Mouse (Mus musculus): ENCODE measurements around the gene Pid1. TPM values are rescaled to one million over a fixed set of nuclear protein-coding genes. Genes with fewer than 3 reads are reported as not detected.

Gene Pid1
- polyA plus RNA-seq, 1 experiment from 2014 or later, result 27.1 TPM

GRCm38 (mm10) chr1:84253838-84254237 lies 110.1 kb downstream of the Pid1 start:
- Histone ChIP-seq H3K4me2 (no peak overlapping the region), H3K27ac (no peak overlapping the region), H3K36me3 (no peaks in the 10 kb centered on the region), H3K4me1 (replicated peaks) (peaks cover 8% of the 10 kb centered on the region; the same call in 1 of the 2 replicates), H3K9me3 (no peaks in the 10 kb centered on the region), H3K27me3 (no peaks in the 10 kb centered on the region), H3K9ac (replicated peaks) (no peak overlapping the region), H3K4me3 (replicated peaks) (no peak overlapping the region)
- WGBS, result 30% methylated on average over 3 of the region's 3 CpGs
- ATAC-seq (ENCODE audit: insufficient number of reproducible peaks, insufficient read depth, low FRiP score, low TSS enrichment, low read depth), result no peak

DNA sequence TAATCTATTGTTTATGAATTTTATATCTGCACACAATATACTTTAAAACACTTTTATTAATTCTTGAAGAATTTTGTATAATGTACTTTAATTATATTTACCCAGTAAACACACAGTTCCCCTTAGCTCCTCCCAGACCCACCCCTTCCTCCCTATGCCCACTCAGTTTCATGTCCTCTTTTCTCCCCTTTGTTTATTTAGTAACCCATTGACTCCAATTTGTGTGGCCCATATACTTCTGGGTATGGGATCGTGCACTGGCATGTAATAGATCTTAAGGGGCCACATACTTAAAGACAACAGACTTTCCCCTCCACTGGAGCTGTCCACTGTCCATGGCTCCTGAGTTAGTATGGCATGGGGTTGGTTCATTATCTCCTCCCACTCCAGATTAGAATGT lies 112.8 kb downstream of the Pid1 start:
- H3K27ac ChIP-seq, result no peak overlapping the region
- no peaks in the 10 kb centered on the region for H3K9me3 ChIP-seq
- H3K27me3 ChIP-seq, result no peaks in the 10 kb centered on the region
- H3K4me1 ChIP-seq (replicated peaks), result peaks cover 8% of the 10 kb centered on the region; the same call in 1 of the 2 replicates
- no peak overlapping the region for H3K4me3 ChIP-seq (replicated peaks)
- no peak for ATAC-seq (ENCODE audit: insufficient number of reproducible peaks, insufficient read depth, low FRiP score, low TSS enrichment, low read depth)
- H3K9ac ChIP-seq (replicated peaks), result no peak overlapping the region
- H3K4me2 ChIP-seq, result no peak overlapping the region
- 75% methylated on average over 1 of the region's 1 CpGs for WGBS
- H3K36me3 ChIP-seq, result no peaks in the 10 kb centered on the region

GRCm38 (mm10) chr1:84250770-84251169 lies 113.2 kb downstream of the Pid1 start:
- H3K36me3 ChIP-seq, result no peaks in the 10 kb centered on the region
- no peak for ATAC-seq (ENCODE audit: insufficient number of reproducible peaks, insufficient read depth, low FRiP score, low TSS enrichment, low read depth)
- H3K9me3 ChIP-seq, result no peaks in the 10 kb centered on the region
- no peak overlapping the region for H3K4me2 ChIP-seq
- no peak overlapping the region for H3K9ac ChIP-seq (replicated peaks)
- H3K27me3 ChIP-seq, result no peaks in the 10 kb centered on the region
- no peak overlapping the region for H3K27ac ChIP-seq
- H3K4me3 ChIP-seq (replicated peaks), result no peak overlapping the region
- peaks cover 8% of the 10 kb centered on the region; the same call in 1 of the 2 replicates for H3K4me1 ChIP-seq (replicated peaks)
- WGBS, result 89% methylated on average over 1 of the region's 1 CpGs

DNA sequence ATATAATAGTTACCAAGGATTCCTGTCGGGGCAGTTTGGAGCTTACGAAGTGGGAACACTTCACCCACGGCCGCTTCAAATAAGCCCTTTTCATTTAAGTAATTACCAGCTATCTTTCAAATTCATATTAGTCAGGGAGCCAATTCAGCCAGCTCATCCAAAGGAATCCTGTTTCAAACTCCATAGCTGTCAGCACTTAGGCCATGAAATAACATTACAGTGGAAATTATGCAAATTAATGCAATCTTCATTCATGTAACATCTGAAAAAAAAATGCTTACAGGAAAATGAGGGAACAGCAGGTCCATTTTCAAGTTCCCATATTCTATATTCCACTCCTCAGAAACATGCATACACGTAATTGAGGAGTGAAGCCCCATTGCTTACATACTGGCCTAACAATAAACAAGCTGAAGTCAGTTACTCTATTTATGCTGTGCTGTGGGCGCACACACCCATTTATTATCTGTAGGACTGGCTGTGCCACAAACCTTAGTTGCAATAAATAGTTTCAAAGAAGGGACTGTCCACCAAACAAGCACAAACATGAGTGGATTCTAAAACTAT lies 114.1 kb downstream of the Pid1 start:
- H3K9me3 ChIP-seq, result no peaks in the 10 kb centered on the region
- H3K27me3 ChIP-seq, result no peaks in the 10 kb centered on the region
- peaks cover 8% of the 10 kb centered on the region; the same call in 1 of the 2 replicates for H3K4me1 ChIP-seq (replicated peaks)
- no peaks in the 10 kb centered on the region for H3K36me3 ChIP-seq
- no peak for ATAC-seq (ENCODE audit: insufficient number of reproducible peaks, insufficient read depth, low FRiP score, low TSS enrichment, low read depth)
- no peak overlapping the region for H3K4me2 ChIP-seq
- no peak overlapping the region for H3K9ac ChIP-seq (replicated peaks)
- H3K4me3 ChIP-seq (replicated peaks), result no peak overlapping the region
- H3K27ac ChIP-seq, result no peak overlapping the region
- 88% methylated on average over 6 of the region's 6 CpGs for WGBS

GRCm38 (mm10) chr1:84247111-84247510 lies 116.9 kb downstream of the Pid1 start:
- WGBS, result 87% methylated on average over 3 of the region's 3 CpGs
- Histone ChIP-seq H3K4me3 (replicated peaks) (no peak overlapping the region), H3K36me3 (no peaks in the 10 kb centered on the region), H3K9me3 (no peaks in the 10 kb centered on the region), H3K27ac (no peak overlapping the region), H3K4me1 (replicated peaks) (no peaks in the 10 kb centered on the region), H3K4me2 (no peak overlapping the region), H3K27me3 (no peaks in the 10 kb centered on the region), H3K9ac (replicated peaks) (no peak overlapping the region)
- no peak for ATAC-seq (ENCODE audit: insufficient number of reproducible peaks, insufficient read depth, low FRiP score, low TSS enrichment, low read depth)

GRCm38 (mm10) chr1:84241192-84241828 lies 122.7 kb downstream of the Pid1 start:
- H3K9me3 ChIP-seq, result no peaks in the 10 kb centered on the region

DNA sequence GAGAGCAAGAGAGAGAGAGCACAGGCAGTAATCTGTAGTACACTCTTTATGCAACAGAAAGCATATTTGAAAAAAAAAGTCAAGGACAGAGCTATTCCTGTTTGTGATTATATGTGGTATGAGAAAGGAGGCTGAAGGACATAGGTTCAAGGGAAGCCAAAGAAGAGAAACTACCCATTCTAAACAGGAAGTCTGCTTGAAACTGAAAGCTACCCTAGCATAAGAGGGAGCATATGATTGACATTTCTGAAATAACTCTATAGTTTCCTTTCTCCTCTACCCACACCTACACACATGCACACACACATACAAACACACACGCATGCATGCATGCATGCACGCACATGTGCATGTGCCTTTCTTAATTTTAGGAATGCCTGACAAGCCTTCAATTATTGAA lies 123.8 kb downstream of the Pid1 start:
- Histone ChIP-seq H3K27me3 (no peaks in the 10 kb centered on the region), H3K4me3 (replicated peaks) (no peak overlapping the region), H3K9ac (replicated peaks) (no peak overlapping the region), H3K27ac (no peak overlapping the region), H3K36me3 (no peaks in the 10 kb centered on the region), H3K9me3 (no peaks in the 10 kb centered on the region), H3K4me2 (no peak overlapping the region), H3K4me1 (replicated peaks) (no peaks in the 10 kb centered on the region)
- 98% methylated on average over 2 of the region's 2 CpGs for WGBS
- no peak for ATAC-seq (ENCODE audit: insufficient number of reproducible peaks, insufficient read depth, low FRiP score, low TSS enrichment, low read depth)

More at GRCm38 (mm10) chr1:84241192-84241828, 122.7 kb downstream of the Pid1 start:
- H3K36me3 ChIP-seq, result no peaks in the 10 kb centered on the region
- no peak overlapping the region for H3K4me3 ChIP-seq (replicated peaks)
- no peaks in the 10 kb centered on the region for H3K27me3 ChIP-seq
- no peaks in the 10 kb centered on the region for H3K4me1 ChIP-seq (replicated peaks)
- ATAC-seq (ENCODE audit: insufficient number of reproducible peaks, insufficient read depth, low FRiP score, low TSS enrichment, low read depth), result no peak
- H3K9ac ChIP-seq (replicated peaks), result no peak overlapping the region
- 67% methylated on average over 4 of the region's 4 CpGs for WGBS
- no peak overlapping the region for H3K27ac ChIP-seq
- H3K4me2 ChIP-seq, result no peak overlapping the region

DNA sequence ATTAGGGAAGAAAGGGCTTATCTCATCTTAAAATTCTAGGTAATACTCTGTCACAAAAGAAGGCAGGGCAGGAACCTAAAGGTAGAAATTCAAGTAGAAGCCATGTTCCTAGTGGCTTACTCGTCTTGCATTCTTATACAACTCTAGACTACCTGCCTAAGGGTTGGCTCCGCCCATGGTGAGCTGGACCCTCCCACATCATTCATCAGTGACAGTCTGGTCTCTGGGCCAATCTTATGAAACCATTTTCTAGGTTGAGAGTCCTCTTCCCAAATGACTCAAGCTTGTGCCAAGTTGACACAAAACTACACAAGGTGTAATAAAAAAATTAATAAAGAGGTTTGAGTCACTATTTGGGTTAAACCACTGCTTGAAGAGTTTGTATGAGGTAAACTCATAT lies 133.5 kb downstream of the Pid1 start:
- Histone ChIP-seq H3K4me2 (no peak overlapping the region), H3K27me3 (no peaks in the 10 kb centered on the region), H3K9ac (replicated peaks) (no peak overlapping the region), H3K4me3 (replicated peaks) (no peak overlapping the region), H3K36me3 (no peaks in the 10 kb centered on the region), H3K27ac (no peak overlapping the region), H3K9me3 (no peaks in the 10 kb centered on the region), H3K4me1 (replicated peaks) (no peaks in the 10 kb centered on the region)
- 81% methylated on average over 2 of the region's 2 CpGs for WGBS
- no peak for ATAC-seq (ENCODE audit: insufficient number of reproducible peaks, insufficient read depth, low FRiP score, low TSS enrichment, low read depth)

GRCm38 (mm10) chr1:84225626-84226025 lies 138.4 kb downstream of the Pid1 start:
- H3K9ac ChIP-seq (replicated peaks), result no peak overlapping the region
- 82% methylated on average over 7 of the region's 7 CpGs for WGBS
- H3K27ac ChIP-seq, result no peak overlapping the region
- no peaks in the 10 kb centered on the region for H3K4me1 ChIP-seq (replicated peaks)
- H3K4me3 ChIP-seq (replicated peaks), result no peak overlapping the region
- H3K27me3 ChIP-seq, result no peaks in the 10 kb centered on the region
- H3K9me3 ChIP-seq, result no peaks in the 10 kb centered on the region
- ATAC-seq (ENCODE audit: insufficient number of reproducible peaks, insufficient read depth, low FRiP score, low TSS enrichment, low read depth), result no peak
- no peaks in the 10 kb centered on the region for H3K36me3 ChIP-seq
- no peak overlapping the region for H3K4me2 ChIP-seq

DNA sequence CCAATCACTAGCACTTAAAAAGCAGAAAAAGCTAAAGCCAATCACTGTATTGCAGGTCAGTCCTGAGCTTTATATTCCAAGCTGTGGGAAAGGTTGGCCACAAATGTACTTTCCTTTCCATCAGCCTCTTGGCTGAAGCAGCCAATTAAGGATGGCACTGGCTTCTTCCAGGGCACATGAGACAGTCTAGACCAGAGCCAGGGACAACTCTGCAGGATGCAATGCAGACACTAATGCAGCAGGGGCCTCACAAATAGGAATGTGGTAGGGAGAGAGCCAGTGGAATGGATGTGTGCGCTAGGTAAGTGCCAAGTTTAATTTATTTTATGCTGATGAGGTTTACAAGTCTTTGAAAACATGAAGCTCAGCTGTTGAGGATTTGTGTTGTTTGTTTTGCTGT lies 141.9 kb downstream of the Pid1 start:
- Histone ChIP-seq H3K36me3 (no peaks in the 10 kb centered on the region), H3K4me3 (replicated peaks) (no peak overlapping the region), H3K9me3 (no peaks in the 10 kb centered on the region), H3K27ac (no peak overlapping the region), H3K9ac (replicated peaks) (no peak overlapping the region), H3K4me1 (replicated peaks) (no peaks in the 10 kb centered on the region), H3K4me2 (no peak overlapping the region), H3K27me3 (no peaks in the 10 kb centered on the region)
- no peak for ATAC-seq (ENCODE audit: insufficient number of reproducible peaks, insufficient read depth, low FRiP score, low TSS enrichment, low read depth)
- 68% methylated on average over 1 of the region's 1 CpGs for WGBS

DNA sequence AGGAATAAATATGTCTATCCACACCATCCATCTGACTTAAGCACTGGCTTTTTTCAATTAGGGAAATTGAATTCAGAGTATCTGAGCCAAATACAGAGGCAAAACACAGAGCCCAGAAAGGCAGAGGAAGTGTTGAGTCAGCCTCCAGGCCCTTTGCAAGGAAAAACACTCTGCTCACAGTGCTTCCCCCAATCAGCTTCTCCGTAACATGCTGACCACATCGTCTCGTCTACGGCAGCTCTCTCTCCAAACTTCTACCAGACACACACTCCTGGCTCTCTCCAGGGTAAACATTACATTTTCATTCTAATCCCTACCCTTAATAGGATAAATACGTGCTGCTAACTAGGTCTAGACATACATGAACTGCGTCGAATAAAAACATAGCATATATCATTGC lies 145.4 kb downstream of the Pid1 start:
- no peak for ATAC-seq (ENCODE audit: insufficient number of reproducible peaks, insufficient read depth, low FRiP score, low TSS enrichment, low read depth)
- WGBS, result 50% methylated on average over 7 of the region's 7 CpGs
- Histone ChIP-seq H3K36me3 (no peaks in the 10 kb centered on the region), H3K4me2 (no peak overlapping the region), H3K9ac (replicated peaks) (no peak overlapping the region), H3K27me3 (no peaks in the 10 kb centered on the region), H3K9me3 (no peaks in the 10 kb centered on the region), H3K4me1 (replicated peaks) (no peaks in the 10 kb centered on the region), H3K4me3 (replicated peaks) (no peak overlapping the region), H3K27ac (no peak overlapping the region)

- no peak overlapping the region for H3K9ac ChIP-seq (replicated peaks)
- 37% methylated on average over 2 of the region's 2 CpGs for WGBS
Measured at GRCm38 (mm10) chr1:84217777-84218176, 146.2 kb downstream of the Pid1 start.

More at GRCm38 (mm10) chr1:84217777-84218176, 146.2 kb downstream of the Pid1 start:
- Histone ChIP-seq H3K27ac (no peak overlapping the region), H3K4me3 (replicated peaks) (no peak overlapping the region), H3K27me3 (no peaks in the 10 kb centered on the region), H3K36me3 (no peaks in the 10 kb centered on the region), H3K4me2 (no peak overlapping the region), H3K4me1 (replicated peaks) (no peaks in the 10 kb centered on the region), H3K9me3 (no peaks in the 10 kb centered on the region)
- no peak for ATAC-seq (ENCODE audit: insufficient number of reproducible peaks, insufficient read depth, low FRiP score, low TSS enrichment, low read depth)

Measured in limb, embryonic 12.5 days (tissue).